Mouse (Mus musculus): Measurements from ENCODE around the gene Apeh. TPM values are rescaled to one million over a fixed set of nuclear protein-coding genes. Genes with fewer than 3 reads are reported as not detected.

The Apeh gene
- polyA plus RNA-seq, 1 experiment: 74.8 TPM

- 91% methylated on average over 23 of the region's 23 CpGs for WGBS
- no peak overlapping the region for H3K4me3 ChIP-seq (replicated peaks; ENCODE audit: extremely low read depth, low read depth, low read length)
- DNase-seq: no peak
- H3K4me1 ChIP-seq (ENCODE audit: control insufficient read depth, insufficient read depth, low read length): peaks cover 5% of the 10 kb centered on the region; the same call in 1 of the 2 replicates
- no peak for TF ChIP-seq POLR2A (IDR thresholded peaks at IDR 0.05; ENCODE audit: borderline replicate concordance, extremely low read depth, low read depth, low read length)
- no peak for TF ChIP-seq CTCF (IDR thresholded peaks at IDR 0.05; ENCODE audit: insufficient read depth, low read length)
Observed at GRCm38 (mm10) chr9:108106090-108106489, 11.7 kb upstream of the Apeh start.

GRCm38 (mm10) chr9:108105549-108105863 is 11.1 kb upstream of the Apeh start:
- TF ChIP-seq CTCF (IDR thresholded peaks at IDR 0.05; ENCODE audit: insufficient read depth, low read length) (no peak), POLR2A (IDR thresholded peaks at IDR 0.05; ENCODE audit: borderline replicate concordance, extremely low read depth, low read depth, low read length) (no peak)
- Histone ChIP-seq H3K4me1 (ENCODE audit: control insufficient read depth, insufficient read depth, low read length) (peaks cover under 1% of the 10 kb centered on the region; the same call in 1 of the 2 replicates), H3K4me3 (replicated peaks; ENCODE audit: extremely low read depth, low read depth, low read length) (no peak overlapping the region)
- no peak for DNase-seq
- 91% methylated on average over 12 of the region's 12 CpGs for WGBS

- WGBS: 55% methylated on average over 31 of the region's 31 CpGs
- TF ChIP-seq CTCF (IDR thresholded peaks at IDR 0.05; ENCODE audit: insufficient read depth, low read length) (no peak), POLR2A (IDR thresholded peaks at IDR 0.05; ENCODE audit: borderline replicate concordance, extremely low read depth, low read depth, low read length) (no peak)
- H3K4me1 ChIP-seq (ENCODE audit: control insufficient read depth, insufficient read depth, low read length): no peaks in the 10 kb centered on the region
- no peak overlapping the region for H3K4me3 ChIP-seq (replicated peaks; ENCODE audit: extremely low read depth, low read depth, low read length)
- no peak for DNase-seq
Observed at GRCm38 (mm10) chr9:108104766-108105548, 10.6 kb upstream of the Apeh start.

GRCm38 (mm10) chr9:108099619-108100018 is 5.2 kb upstream of the Apeh start:
- H3K4me1 ChIP-seq (ENCODE audit: control insufficient read depth, insufficient read depth, low read length): peaks cover 4% of the 10 kb centered on the region
- TF ChIP-seq CTCF (IDR thresholded peaks at IDR 0.05; ENCODE audit: insufficient read depth, low read length) (no peak), POLR2A (IDR thresholded peaks at IDR 0.05; ENCODE audit: borderline replicate concordance, extremely low read depth, low read depth, low read length) (no peak)
- no peak for DNase-seq
- 88% methylated on average over 8 of the region's 8 CpGs for WGBS
- H3K4me3 ChIP-seq (replicated peaks; ENCODE audit: extremely low read depth, low read depth, low read length): no peak overlapping the region

- 57% methylated on average over 10 of the region's 10 CpGs for WGBS
- Histone ChIP-seq H3K4me3 (replicated peaks; ENCODE audit: extremely low read depth, low read depth, low read length) (no peak overlapping the region), H3K4me1 (ENCODE audit: control insufficient read depth, insufficient read depth, low read length) (peaks cover 4% of the 10 kb centered on the region)
- no peak for TF ChIP-seq CTCF (IDR thresholded peaks at IDR 0.05; ENCODE audit: insufficient read depth, low read length)
- TF ChIP-seq POLR2A (IDR thresholded peaks at IDR 0.05; ENCODE audit: borderline replicate concordance, extremely low read depth, low read depth, low read length): no peak
- DNase-seq: no peak
Observed at GRCm38 (mm10) chr9:108095949-108096712, 1.7 kb upstream of the Apeh start.

- peak; percentile 46 for DNase-seq
- 4% methylated on average over 3 of the region's 3 CpGs for WGBS
- Histone ChIP-seq H3K4me1 (ENCODE audit: control insufficient read depth, insufficient read depth, low read length) (peaks cover 4% of the 10 kb centered on the region), H3K4me3 (replicated peaks; ENCODE audit: extremely low read depth, low read depth, low read length) (peak overlapping the region; percentile 46)
- TF ChIP-seq POLR2A (IDR thresholded peaks at IDR 0.05; ENCODE audit: borderline replicate concordance, extremely low read depth, low read depth, low read length): no peak
- TF ChIP-seq CTCF (IDR thresholded peaks at IDR 0.05; ENCODE audit: insufficient read depth, low read length): peak; percentile 77
Observed at GRCm38 (mm10) chr9:108095518-108095917, 1.1 kb upstream of the Apeh start.

GRCm38 (mm10) chr9:108094998-108095411 is 599 bp upstream of the Apeh start:
- no peak for TF ChIP-seq POLR2A (IDR thresholded peaks at IDR 0.05; ENCODE audit: borderline replicate concordance, extremely low read depth, low read depth, low read length)
- TF ChIP-seq CTCF (IDR thresholded peaks at IDR 0.05; ENCODE audit: insufficient read depth, low read length): no peak
- Histone ChIP-seq H3K4me3 (replicated peaks; ENCODE audit: extremely low read depth, low read depth, low read length) (peak overlapping the region; percentile 82), H3K4me1 (ENCODE audit: control insufficient read depth, insufficient read depth, low read length) (peaks cover 4% of the 10 kb centered on the region)
- under 1% methylated on average over 16 of the region's 16 CpGs for WGBS
- peak; percentile 48 for DNase-seq

- TF ChIP-seq CTCF (IDR thresholded peaks at IDR 0.05; ENCODE audit: insufficient read depth, low read length): no peak
- TF ChIP-seq POLR2A (IDR thresholded peaks at IDR 0.05; ENCODE audit: borderline replicate concordance, extremely low read depth, low read depth, low read length): no peak
- Histone ChIP-seq H3K4me1 (ENCODE audit: control insufficient read depth, insufficient read depth, low read length) (peaks cover 4% of the 10 kb centered on the region), H3K4me3 (replicated peaks; ENCODE audit: extremely low read depth, low read depth, low read length) (no peak overlapping the region)
- DNase-seq: no peak
- 66% methylated on average over 10 of the region's 10 CpGs for WGBS
Observed at GRCm38 (mm10) chr9:108093586-108093985, 820 bp downstream of the Apeh start.

GRCm38 (mm10) chr9:108090611-108091120 is 3.7 kb downstream of the Apeh start:
- WGBS: 95% methylated on average over 7 of the region's 7 CpGs
- no peak for DNase-seq
- TF ChIP-seq POLR2A (IDR thresholded peaks at IDR 0.05; ENCODE audit: borderline replicate concordance, extremely low read depth, low read depth, low read length) (no peak), CTCF (IDR thresholded peaks at IDR 0.05; ENCODE audit: insufficient read depth, low read length) (no peak)
- no peak overlapping the region for H3K4me3 ChIP-seq (replicated peaks; ENCODE audit: extremely low read depth, low read depth, low read length)
- H3K4me1 ChIP-seq (ENCODE audit: control insufficient read depth, insufficient read depth, low read length): peaks cover 4% of the 10 kb centered on the region

Measured in lung, adult 2 months (tissue).